Mouse (Mus musculus) CH12.LX (cell line): Measurements from ENCODE around the gene Hist1h4d. TPM values are rescaled to one million over a fixed set of nuclear protein-coding genes. Genes with fewer than 3 reads are reported as not detected.
A peak's percentile ranks its signal among the peaks of the same experiment; 100 is the strongest.

Experiments used
- DNase-seq: peaks from one replicate; pipeline ENCODE4 v3.0.0-alpha.2; 2013; ENCODE audit errors: extremely low read depth
- H3K27ac ChIP-seq: 2 replicates; pipeline ENCODE4 v1.5.1; 2012; ENCODE audit warnings: low read depth, mild to moderate bottlenecking, control low read depth, moderate library complexity; ENCODE audit not compliant: insufficient read depth
- H3K27me3 ChIP-seq: replicated peaks from 2 replicates; pipeline ENCODE3; 2012; ENCODE audit warnings: inconsistent platforms
- H3K36me3 ChIP-seq, 2 experiments: replicated peaks in 1 of 2; 2 replicates each; pipeline versions ENCODE3 to v1.6.1; 2012; ENCODE audit warnings: inconsistent platforms in 1 of 2, low read length in 1 of 2, mild to moderate bottlenecking in 1 of 2, mixed read lengths in 1 of 2, moderate library complexity in 1 of 2; ENCODE audit not compliant: control insufficient read depth in 1 of 2, insufficient read depth in 1 of 2
- H3K4me1 ChIP-seq, 2 experiments: 2 replicates each; pipeline ENCODE4 v1.6.1; 2012; ENCODE audit warnings: inconsistent platforms in 1 of 2, moderate library complexity in 1 of 2; ENCODE audit not compliant: insufficient read depth in 2 of 2, control insufficient read depth in 1 of 2
- H3K4me2 ChIP-seq: 2 replicates; pipeline ENCODE4 v1.6.1; 2012; ENCODE audit warnings: low read depth, mild to moderate bottlenecking, control low read depth; ENCODE audit not compliant: poor library complexity, insufficient read depth, severe bottlenecking
- H3K4me3 ChIP-seq, 3 experiments: fragments of 150-350 bp in 1 of 3; sonication (generic) in 1 of 3; replicated peaks in 1 of 3; 2 replicates each; pipeline versions ENCODE3 to v1.5.1; 2011 to 2012; ENCODE audit warnings: low read depth in 2 of 3, low read length in 2 of 3, mild to moderate bottlenecking in 2 of 3, moderate library complexity in 2 of 3, control low read depth in 1 of 3, improper control_type of control experiment in 1 of 3, inconsistent platforms in 1 of 3, mixed read lengths in 1 of 3; ENCODE audit not compliant: poor library complexity in 1 of 3
- H3K79me2 ChIP-seq: replicated peaks from 2 replicates; pipeline ENCODE4 v1.6.1; 2012; ENCODE audit warnings: mild to moderate bottlenecking, moderate library complexity; ENCODE audit not compliant: control insufficient read depth, poor library complexity, insufficient read depth, severe bottlenecking; ENCODE audit errors: extremely low read depth
- H3K9ac ChIP-seq: 2 replicates; pipeline ENCODE4 v1.6.1; 2012; ENCODE audit warnings: low read depth, mild to moderate bottlenecking, control low read depth, moderate library complexity; ENCODE audit not compliant: insufficient read depth
- H3K9me3 ChIP-seq: replicated peaks from 2 replicates; pipeline ENCODE3; 2012; ENCODE audit warnings: low read length, inconsistent platforms, mixed read lengths
- BHLHE40 ChIP-seq: IDR thresholded peaks from 2 replicates; pipeline ENCODE4 v1.6.1; 2011; ENCODE audit warnings: mild to moderate bottlenecking, low read depth, low read length, improper control_type of control experiment
- CHD1 ChIP-seq: IDR thresholded peaks from 2 replicates; pipeline ENCODE4 v1.6.1; 2012; ENCODE audit warnings: low read depth, low read length, improper control_type of control experiment, inconsistent platforms
- CHD2 ChIP-seq: IDR thresholded peaks from 2 replicates; pipeline ENCODE4 v1.6.1; 2011; ENCODE audit warnings: low read length, improper control_type of control experiment
- CTCF ChIP-seq, 2 experiments: IDR thresholded peaks in 1 of 2; conservative IDR thresholded peaks in 1 of 2; 2 replicates each; pipeline ENCODE4 v1.5.1; 2011 to 2012; ENCODE audit warnings: low read depth in 2 of 2, low read length in 2 of 2, improper control_type of control experiment in 1 of 2, inconsistent platforms in 1 of 2, mild to moderate bottlenecking in 1 of 2, moderate library complexity in 1 of 2
- E2F4 ChIP-seq: IDR thresholded peaks from 2 replicates; pipeline ENCODE4 v1.6.1; 2011; ENCODE audit warnings: low read depth, low read length, improper control_type of control experiment; ENCODE audit not compliant: insufficient replicate concordance
- ELF1 ChIP-seq: IDR thresholded peaks from 2 replicates; pipeline ENCODE4 v1.6.1; 2014; ENCODE audit warnings: low read depth, mild to moderate bottlenecking, inconsistent platforms, low read length, improper control_type of control experiment
- EP300 ChIP-seq: IDR thresholded peaks from 2 replicates; pipeline ENCODE4 v1.6.1; 2011; ENCODE audit warnings: low read length, improper control_type of control experiment
- ETS1 ChIP-seq: conservative IDR thresholded peaks from 2 replicates; pipeline ENCODE4 v1.6.1; 2012; ENCODE audit warnings: low read depth, mild to moderate bottlenecking, inconsistent platforms, low read length, improper control_type of control experiment, moderate library complexity
- GABPA ChIP-seq: IDR thresholded peaks from 2 replicates; pipeline ENCODE4 v1.6.1; 2012; ENCODE audit warnings: low read depth, low read length, improper control_type of control experiment, inconsistent platforms; ENCODE audit not compliant: insufficient replicate concordance
- HCFC1 ChIP-seq: IDR thresholded peaks from 2 replicates; pipeline ENCODE4 v1.6.1; 2012; ENCODE audit warnings: low read depth, mild to moderate bottlenecking, inconsistent platforms, low read length, improper control_type of control experiment
- IRF4 ChIP-seq: IDR thresholded peaks from 2 replicates; pipeline ENCODE4 v1.6.1; 2014; ENCODE audit warnings: low read depth, mild to moderate bottlenecking, inconsistent platforms, low read length, improper control_type of control experiment
- JUN ChIP-seq: IDR thresholded peaks from 2 replicates; pipeline ENCODE4 v1.6.1; 2011; ENCODE audit warnings: low read depth, mild to moderate bottlenecking, low read length, improper control_type of control experiment, moderate library complexity; ENCODE audit not compliant: insufficient read depth
- JUND ChIP-seq: conservative IDR thresholded peaks from 2 replicates; pipeline ENCODE4 v1.6.1; 2011; ENCODE audit warnings: low read depth, low read length, improper control_type of control experiment
- KAT2A ChIP-seq: IDR thresholded peaks from 2 replicates; pipeline ENCODE4 v1.6.1; 2012; ENCODE audit warnings: low read length, improper control_type of control experiment, inconsistent platforms; ENCODE audit not compliant: insufficient replicate concordance
- MAFK ChIP-seq: IDR thresholded peaks from 2 replicates; pipeline ENCODE4 v1.6.1; 2011; ENCODE audit warnings: low read length, improper control_type of control experiment; ENCODE audit not compliant: insufficient replicate concordance
- MAX ChIP-seq: IDR thresholded peaks from 2 replicates; pipeline ENCODE4 v1.6.1; 2011; ENCODE audit warnings: low read length, improper control_type of control experiment
- MAZ ChIP-seq: IDR thresholded peaks from 2 replicates; pipeline ENCODE4 v1.6.1; 2012; ENCODE audit warnings: low read depth, mild to moderate bottlenecking, inconsistent platforms, low read length, improper control_type of control experiment, moderate library complexity
- MEF2A ChIP-seq: IDR thresholded peaks from 2 replicates; pipeline ENCODE4 v1.6.1; 2014; ENCODE audit warnings: low read depth, mild to moderate bottlenecking, inconsistent platforms, low read length, improper control_type of control experiment, borderline replicate concordance
- MXI1 ChIP-seq: IDR thresholded peaks from 2 replicates; pipeline ENCODE4 v1.6.1; 2011; ENCODE audit warnings: mild to moderate bottlenecking, low read depth, low read length, improper control_type of control experiment
- MYC ChIP-seq: IDR thresholded peaks from 2 replicates; pipeline ENCODE4 v1.6.1; 2011; ENCODE audit warnings: low read depth, mild to moderate bottlenecking, improper control_type of control experiment, low read length
- NELFE ChIP-seq: IDR thresholded peaks from 2 replicates; pipeline ENCODE4 v1.6.1; 2011; ENCODE audit warnings: low read depth, low read length, improper control_type of control experiment
- NRF1 ChIP-seq: IDR thresholded peaks from 2 replicates; pipeline ENCODE4 v1.6.1; 2014; ENCODE audit warnings: low read depth, mild to moderate bottlenecking, inconsistent platforms, low read length, improper control_type of control experiment, moderate library complexity
- PAX5 ChIP-seq: IDR thresholded peaks from 2 replicates; pipeline ENCODE4 v1.6.1; 2012; ENCODE audit warnings: low read length, inconsistent platforms, mixed read lengths
- POLR2A ChIP-seq: IDR thresholded peaks from 2 replicates; pipeline ENCODE4 v1.6.1; 2011; ENCODE audit warnings: low read depth, mild to moderate bottlenecking, improper control_type of control experiment, low read length
- POLR2AphosphoS2 ChIP-seq: IDR thresholded peaks from 2 replicates; pipeline ENCODE4 v1.6.1; 2011; ENCODE audit warnings: low read depth, low read length, improper control_type of control experiment
- RAD21 ChIP-seq: IDR thresholded peaks from 2 replicates; pipeline ENCODE4 v1.6.1; 2011; ENCODE audit warnings: low read depth, mild to moderate bottlenecking, low read length, improper control_type of control experiment, moderate library complexity
- RCOR1 ChIP-seq: conservative IDR thresholded peaks from 2 replicates; pipeline ENCODE4 v1.6.1; 2012; ENCODE audit warnings: low read depth, mild to moderate bottlenecking, inconsistent platforms, low read length, improper control_type of control experiment
- SIN3A ChIP-seq: IDR thresholded peaks from 2 replicates; pipeline ENCODE4 v1.6.1; 2012; ENCODE audit warnings: low read length, improper control_type of control experiment, inconsistent platforms
- SMC3 ChIP-seq: IDR thresholded peaks from 2 replicates; pipeline ENCODE4 v1.6.1; 2011; ENCODE audit warnings: low read depth, low read length, improper control_type of control experiment
- TBP ChIP-seq: conservative IDR thresholded peaks from 2 replicates; pipeline ENCODE4 v1.6.1; 2011; ENCODE audit warnings: low read depth, low read length, improper control_type of control experiment
- TCF12 ChIP-seq: IDR thresholded peaks from 2 replicates; pipeline ENCODE4 v1.6.1; 2014; ENCODE audit warnings: low read depth, mild to moderate bottlenecking, inconsistent platforms, low read length, improper control_type of control experiment
- UBTF ChIP-seq: IDR thresholded peaks from 2 replicates; pipeline ENCODE4 v1.6.1; 2012; ENCODE audit warnings: low read depth, mild to moderate bottlenecking, inconsistent platforms, low read length, improper control_type of control experiment, moderate library complexity
- USF1 ChIP-seq: IDR thresholded peaks from 2 replicates; pipeline ENCODE4 v1.6.1; 2014; ENCODE audit warnings: low read depth, mild to moderate bottlenecking, inconsistent platforms, low read length, improper control_type of control experiment
- USF2 ChIP-seq: conservative IDR thresholded peaks from 2 replicates; pipeline ENCODE4 v1.6.1; 2011; ENCODE audit warnings: low read depth, low read length, improper control_type of control experiment
- ZC3H11A ChIP-seq: IDR thresholded peaks from 2 replicates; pipeline ENCODE4 v1.6.1; 2012; ENCODE audit warnings: low read depth, mild to moderate bottlenecking, inconsistent platforms, low read length, improper control_type of control experiment
- ZKSCAN1 ChIP-seq: IDR thresholded peaks from 2 replicates; pipeline ENCODE4 v1.6.1; 2012; ENCODE audit warnings: low read depth, inconsistent platforms, low read length, improper control_type of control experiment, borderline replicate concordance
- ZMIZ1 ChIP-seq: IDR thresholded peaks from 2 replicates; pipeline ENCODE4 v1.6.1; 2012; ENCODE audit warnings: low read depth, mild to moderate bottlenecking, inconsistent platforms, low read length, improper control_type of control experiment
- ZNF384 ChIP-seq: IDR thresholded peaks from 2 replicates; pipeline ENCODE4 v1.6.1; 2012; ENCODE audit warnings: low read depth, low read length, improper control_type of control experiment, inconsistent platforms
- dilution Hi-C: fragments of 300-500 bp; cut with MboI; formaldehyde crosslinking; loops from 2 replicates; pipeline ENCODE4 v1.14.3; 2020; ENCODE audit warnings: low sequenced_read_pairs; ENCODE audit not compliant: extremely low pct_unique_long_range_greater_than_20kb, extremely low pct_ligation_motif_present
- in situ Hi-C: fragments of 300-500 bp; cut with MboI; formaldehyde crosslinking; loops from 3 replicates; pipeline ENCODE4 v1.14.3; 2019; ENCODE audit warnings: low sequenced_read_pairs, low pct_ligation_motif_present, low pct_unique_long_range_greater_than_20kb, mixed read lengths
- polyA plus RNA-seq: library from polyadenylated mRNA; unstranded; fragments of >175 nt; gene quantifications from 2 replicates; pipeline ENCODE4 v1.2.1, GENCODE M21; 2012; ENCODE audit warnings: low read depth; ENCODE audit not compliant: insufficient read length
- total RNA-seq, 2 experiments: library from RNA; depleted of rRNA; stranded (reverse); fragments of 300-350 nt in 1 of 2; fragments of >200 nt in 1 of 2; gene quantifications; 2 replicates each; pipeline ENCODE4 v1.2.3; 2012 to 2014

Gene Hist1h4d
- total RNA-seq (2012; rRNA removed), result 1,558 and 1,831 TPM in 2 replicates
- 13.8 and 27.7 TPM in 2 replicates for total RNA-seq (2014; rRNA removed)
- 2.4 and 6.7 TPM in 2 replicates for polyA plus RNA-seq

GRCm38 (mm10) chr13:23581408-23582218 is at the start of gene Hist1h4d:
Hist1h4d (plus strand) TSS chr13:23581598.
- Histone ChIP-seq H3K4me2 (peak within 1 kb of the TSS; percentile 69), H3K4me1 (peaks cover 3 to 40% of the 10 kb centered on the region in 2 experiments), H3K27me3 (no peaks in the 10 kb centered on the region), H3K27ac (peak within 1 kb of the TSS; percentile 92), H3K4me3 (peak within 1 kb of the TSS; percentile 35 to 65 (median 39)), H3K79me2 (no peaks in the 10 kb centered on the region), H3K9me3 (no peaks in the 10 kb centered on the region), H3K36me3 (no peaks in the 10 kb centered on the region), H3K9ac (peak within 1 kb of the TSS; percentile 43)
- TF ChIP-seq TBP, result peak; percentile 99
- TF ChIP-seq CTCF (conservative IDR thresholded peaks at IDR 0.05 in 1 of 2, IDR thresholded peaks at IDR 0.05 in 1 of 2; ENCODE audit: low read depth in 2 of 2, low read length in 2 of 2), result no peak
- no peak for TF ChIP-seq MYC
- TF ChIP-seq NRF1, result peak; percentile 35
- no peak for TF ChIP-seq ZNF384
- 0 out of 2 replicates have a peak, but pooled peaks have one; percentile 42 for TF ChIP-seq KAT2A
- TF ChIP-seq HCFC1, result peak; percentile 85
- no peak for TF ChIP-seq JUN
- TF ChIP-seq POLR2AphosphoS2, result peak; percentile 100
- TF ChIP-seq ETS1, result 0 out of 2 replicates have a peak, but pooled peaks have one; percentile 19
- no peak; the same call in 1 of the 2 replicates for TF ChIP-seq MXI1
- TF ChIP-seq SIN3A, result peak; percentile 92; the same call in 1 of the 2 replicates
- no peak for TF ChIP-seq ZC3H11A
- TF ChIP-seq MAZ, result 0 out of 2 replicates have a peak, but pooled peaks have one; percentile 66
- peak; percentile 52 for TF ChIP-seq ELF1
- TF ChIP-seq IRF4, result peak; percentile 70
- TF ChIP-seq PAX5, result no peak
- peak; percentile 100 for TF ChIP-seq NELFE
- peak; percentile 6; the same call in 1 of the 2 replicates for TF ChIP-seq GABPA
- TF ChIP-seq POLR2A, result peak; percentile 99
- TF ChIP-seq CHD2, result no peak; the same call in 1 of the 2 replicates
- no peak; the same call in 1 of the 2 replicates for TF ChIP-seq SMC3
- peak; percentile 99 for TF ChIP-seq UBTF
- no peak for TF ChIP-seq RAD21
- TF ChIP-seq E2F4, result peak; percentile 99
- TF ChIP-seq ZKSCAN1, result no peak
- peak; percentile 56 for TF ChIP-seq BHLHE40
- no peak for TF ChIP-seq MAFK
- peak; percentile 74; the same call in 1 of the 2 replicates for TF ChIP-seq MEF2A
- TF ChIP-seq RCOR1, result peak; percentile 95
- peak; percentile 44; the same call in 1 of the 2 replicates for TF ChIP-seq USF2
- TF ChIP-seq USF1, result no peak
- TF ChIP-seq CHD1, result peak; percentile 83
- TF ChIP-seq EP300, result no peak
- peak; percentile 100 for TF ChIP-seq ZMIZ1
- no peak for TF ChIP-seq JUND
- TF ChIP-seq MAX, result peak; percentile 33; the same call in 1 of the 2 replicates
- peak; percentile 96 for TF ChIP-seq TCF12
- DNase-seq, result peak; percentile 97
- in situ Hi-C loops, result no loop called here
- dilution Hi-C loops, result no loop called here
